21 mouse cellular contexts compared by ENCODE assay signal in genomic region chr1:161396351-161396750, GRCm38 (mm10). TPM values are rescaled to one million over a fixed set of nuclear protein-coding genes. Genes with fewer than 3 reads are reported as not detected.
DNase-seq lines count a peak whose midpoint lies in the region; ATAC-seq and TF ChIP-seq lines count a peak whose summit lies in the region.
"Had no signal": no experiment of that assay in that cellular context is flagged by ENCODE, and none has a peak within 500 bp of the region (broad histone marks: within the 10 kb centered on the region; RNA-seq: fewer than 3 reads in every experiment).

No protein-coding gene starts in this region.

- no peak overlapping the region for H3K4me2 ChIP-seq in stomach, embryonic 16.5 days (ENCODE audit: low read depth, low read length)
- H3K4me2 ChIP-seq in forebrain, embryonic 11.5 days (ENCODE audit: low read depth, low read length, severe bottlenecking) = no peak overlapping the region
- H3K4me2 ChIP-seq: embryonic facial prominence, embryonic 12.5 days; liver, embryonic 15.5 days had no signal

- no peaks in the 10 kb centered on the region for H3K36me3 ChIP-seq in thymus, adult 2 months (ENCODE audit: control insufficient read depth, insufficient read depth, low read length)
- no peaks in the 10 kb centered on the region for H3K36me3 ChIP-seq in megakaryocyte, embryonic 14.5 days (replicated peaks; ENCODE audit: low read length)
- no peaks in the 10 kb centered on the region for H3K36me3 ChIP-seq in stomach, embryonic 16.5 days (ENCODE audit: control insufficient read depth, insufficient read depth, low read length)
- no peaks in the 10 kb centered on the region for H3K36me3 ChIP-seq in forebrain, embryonic 11.5 days (ENCODE audit: control insufficient read depth, insufficient read depth, low read length)
- H3K36me3 ChIP-seq: embryonic facial prominence, embryonic 12.5 days; liver, embryonic 15.5 days had no signal

- TF ChIP-seq POLR2A in thymus, adult 2 months (IDR thresholded peaks at IDR 0.05; ENCODE audit: control insufficient read depth, extremely low read depth, insufficient read depth, low read length, poor library complexity) = no peak

- peak; percentile 15 for DNase-seq in thymus, adult 2 months
- DNase-seq in thymus, postnatal 10 days (ENCODE audit: low spot score in 2 of 2) = no peak
- peak; percentile 29 for DNase-seq in T-cell, adult 2 months (ENCODE audit: low spot score)
- DNase-seq in forebrain, embryonic 11.5 days (ENCODE audit: low spot score) = no peak
- DNase-seq in layer of hippocampus, postnatal 10 days (ENCODE audit: low spot score in 2 of 2) = no peak
- DNase-seq in adrenal gland, postnatal 4 days (ENCODE audit: low spot score in 2 of 2) = no peak
- DNase-seq: cerebellum, postnatal 14 days; gastrocnemius, postnatal 36 days; kidney, adult 2 months; lung, postnatal 14 days; right cerebral cortex, postnatal 14 days had no signal

- no peak for TF ChIP-seq CTCF in thymus, adult 2 months (IDR thresholded peaks at IDR 0.05; ENCODE audit: borderline replicate concordance, control insufficient read depth, extremely low read depth, insufficient read depth, low read length, poor library complexity)

- H3K4me3 ChIP-seq in thymus, adult 2 months (ENCODE audit: control insufficient read depth, insufficient read depth, low read length) = peak overlapping the region; percentile 3; the same call in 1 of the 2 replicates
- H3K4me3 ChIP-seq in megakaryocyte, embryonic 14.5 days (replicated peaks) = peak overlapping the region; percentile 84
- no peak overlapping the region for H3K4me3 ChIP-seq in stomach, embryonic 16.5 days (replicated peaks; ENCODE audit: low read length)
- no peak overlapping the region for H3K4me3 ChIP-seq in forebrain, embryonic 11.5 days (ENCODE audit: low read depth, low read length)
- H3K4me3 ChIP-seq: embryonic facial prominence, embryonic 12.5 days; liver, embryonic 15.5 days had no signal

- H3K4me1 ChIP-seq in thymus, adult 2 months (replicated peaks; ENCODE audit: control insufficient read depth, insufficient read depth, low read length) = peaks cover 12% of the 10 kb centered on the region
- H3K4me1 ChIP-seq in megakaryocyte, embryonic 14.5 days = peaks cover 27% of the 10 kb centered on the region
- H3K4me1 ChIP-seq in stomach, embryonic 16.5 days (ENCODE audit: control insufficient read depth, insufficient read depth, low read length) = peaks cover 8% of the 10 kb centered on the region
- H3K4me1 ChIP-seq in forebrain, embryonic 11.5 days (replicated peaks; ENCODE audit: control insufficient read depth, insufficient read depth, low read length) = no peaks in the 10 kb centered on the region
- H3K4me1 ChIP-seq: embryonic facial prominence, embryonic 12.5 days; liver, embryonic 15.5 days had no signal

- 14% methylated on average over 10 of the region's 10 CpGs for WGBS in thymus, adult 2 months
- 57% methylated on average over 10 of the region's 10 CpGs for WGBS in stomach, embryonic 16.5 days
- WGBS in forebrain, embryonic 11.5 days = 90% methylated on average over 10 of the region's 10 CpGs

- no peaks in the 10 kb centered on the region for H3K9me3 ChIP-seq in megakaryocyte, embryonic 14.5 days
- no peaks in the 10 kb centered on the region for H3K9me3 ChIP-seq in stomach, embryonic 16.5 days (replicated peaks; ENCODE audit: control insufficient read depth, low read length)
- H3K9me3 ChIP-seq in forebrain, embryonic 11.5 days (ENCODE audit: control insufficient read depth, low read length) = no peaks in the 10 kb centered on the region
- H3K9me3 ChIP-seq: embryonic facial prominence, embryonic 12.5 days; liver, embryonic 15.5 days had no signal

- peak; percentile 72; the same call in 1 of the 2 replicates for ATAC-seq in stomach, embryonic 16.5 days (ENCODE audit: insufficient read depth, low FRiP score)
- ATAC-seq in forebrain, embryonic 11.5 days (replicated peaks; ENCODE audit: low FRiP score) = no peak

- H3K27me3 ChIP-seq in thymus, adult 2 months (ENCODE audit: control insufficient read depth, insufficient read depth, low read length) = no peaks in the 10 kb centered on the region
- H3K27me3 ChIP-seq in megakaryocyte, embryonic 14.5 days (replicated peaks) = peaks cover 18% of the 10 kb centered on the region
- H3K27me3 ChIP-seq in stomach, embryonic 16.5 days (ENCODE audit: control insufficient read depth, insufficient read depth, low read length) = no peaks in the 10 kb centered on the region
- no peaks in the 10 kb centered on the region for H3K27me3 ChIP-seq in forebrain, embryonic 11.5 days (ENCODE audit: control insufficient read depth, insufficient read depth, low read length)
- H3K27me3 ChIP-seq: CH12.LX; embryonic facial prominence, embryonic 12.5 days; liver, embryonic 15.5 days had no signal

- H3K9ac ChIP-seq in stomach, embryonic 16.5 days (ENCODE audit: low read length) = no peak overlapping the region
- no peak overlapping the region for H3K9ac ChIP-seq in forebrain, embryonic 11.5 days (ENCODE audit: low read length)
- H3K9ac ChIP-seq: embryonic facial prominence, embryonic 12.5 days; liver, embryonic 15.5 days had no signal

- H3K27ac ChIP-seq in thymus, adult 2 months (ENCODE audit: control insufficient read depth, insufficient read depth, low read length) = no peak overlapping the region
- no peak overlapping the region for H3K27ac ChIP-seq in stomach, embryonic 16.5 days (ENCODE audit: low read length)
- no peak overlapping the region for H3K27ac ChIP-seq in forebrain, embryonic 11.5 days (ENCODE audit: low read depth, low read length)
- H3K27ac ChIP-seq: embryonic facial prominence, embryonic 12.5 days; liver, embryonic 15.5 days had no signal

RNA-seq across cellular contexts. Expression of gene Tnfsf4, which starts 1.1 kb away (rescaled TPM):
- 0.07 and 0.20 TPM in 2 replicates for polyA plus RNA-seq in thymus, adult 2 months (2012; rRNA removed)
- polyA plus RNA-seq in megakaryocyte, embryonic 14.5 days (2012; ENCODE audit: insufficient read depth, low replicate concordance) = 0.13 and 0.92 TPM in 2 replicates
- 0.06 and 0.16 TPM in 2 replicates for polyA plus RNA-seq in stomach, embryonic 16.5 days (2015; fragmentation: Nextera tagmentation; extraction: Ambion mirVana)
- polyA plus RNA-seq in forebrain, embryonic 11.5 days (2014; fragmentation: Nextera tagmentation; extraction: Ambion mirVana) = not detected in 2 replicates
- not detected for total RNA-seq in layer of hippocampus, postnatal 10 days (2021)
- not detected for total RNA-seq in adrenal gland, postnatal 4 days (2021)
- total RNA-seq: gastrocnemius, postnatal 36 days had no signal
- polyA plus RNA-seq: embryonic facial prominence, embryonic 12.5 days; frontal cortex, adult 2 months; heart, embryonic 14.5 days; hindbrain, embryonic 11.5 days; kidney, adult 2 months; liver, embryonic 15.5 days; midbrain, embryonic 14.5 days; neural tube, embryonic 11.5 days had no signal

Comparison
In these comparisons a context has a peak if more than half of its experiments do, and no peak if none do; other contexts are left out.
1. DNase-seq: peak in thymus, adult 2 months (single experiment) and T-cell, adult 2 months (single experiment); none in thymus, postnatal 10 days (0 of 2), forebrain, embryonic 11.5 days (single experiment), layer of hippocampus, postnatal 10 days (0 of 2) and adrenal gland, postnatal 4 days (0 of 2).
2. H3K4me3 ChIP-seq: peak in thymus, adult 2 months (single experiment) and megakaryocyte, embryonic 14.5 days (single experiment); none in stomach, embryonic 16.5 days (single experiment) and forebrain, embryonic 11.5 days (single experiment).